Mouse (Mus musculus) spleen, postnatal 14 days (tissue): Measurements from ENCODE around the gene Mast4.

Source experiments
- DNase-seq, 2 experiments: peaks; one replicate each; pipeline ENCODE4 v3.0.0; 2021 to 2022; ENCODE audit warnings: low spot score in 2 of 2

Mast4 gene

GRCm38 (mm10) chr13:102864840-102865239, 469.5 kb downstream of the Mast4 start:
- no peak for DNase-seq

GRCm38 (mm10) chr13:102864079-102864478, 470.2 kb downstream of the Mast4 start:
- DNase-seq, result no peak

GRCm38 (mm10) chr13:102862981-102863380, 471.3 kb downstream of the Mast4 start:
- DNase-seq, result no peak

- DNase-seq, result no peak
Measured at GRCm38 (mm10) chr13:102862397-102862796, 471.9 kb downstream of the Mast4 start.

- DNase-seq, result no peak
Measured at GRCm38 (mm10) chr13:102860733-102861132, 473.6 kb downstream of the Mast4 start.

GRCm38 (mm10) chr13:102860135-102860534, 474.2 kb downstream of the Mast4 start:
- DNase-seq, result no peak

GRCm38 (mm10) chr13:102857539-102857838, 476.8 kb downstream of the Mast4 start:
- no peak for DNase-seq

- DNase-seq, result no peak
Measured at GRCm38 (mm10) chr13:102856821-102857538, 477.3 kb downstream of the Mast4 start.

GRCm38 (mm10) chr13:102852865-102853264, 481.4 kb downstream of the Mast4 start:
- no peak for DNase-seq

- no peak for DNase-seq
Measured at GRCm38 (mm10) chr13:102851253-102851652, 483.0 kb downstream of the Mast4 start.

GRCm38 (mm10) chr13:102850594-102850993, 483.7 kb downstream of the Mast4 start:
- no peak for DNase-seq

GRCm38 (mm10) chr13:102849068-102849467, 485.2 kb downstream of the Mast4 start:
- no peak for DNase-seq

GRCm38 (mm10) chr13:102846473-102846872, 487.8 kb downstream of the Mast4 start:
- DNase-seq, result no peak

- no peak for DNase-seq
Measured at GRCm38 (mm10) chr13:102842715-102843114, 491.6 kb downstream of the Mast4 start.

- DNase-seq, result no peak
Measured at GRCm38 (mm10) chr13:102842237-102842636, 492.1 kb downstream of the Mast4 start.

- DNase-seq, result no peak
Measured at GRCm38 (mm10) chr13:102839741-102840482, 494.4 kb downstream of the Mast4 start.

- no peak for DNase-seq
Measured at GRCm38 (mm10) chr13:102837427-102837826, 496.9 kb downstream of the Mast4 start.

- DNase-seq, result no peak
Measured at GRCm38 (mm10) chr13:102835336-102835735, 499.0 kb downstream of the Mast4 start.

GRCm38 (mm10) chr13:102818287-102818686, 516.0 kb downstream of the Mast4 start:
- no peak for DNase-seq

GRCm38 (mm10) chr13:102816689-102817088, 517.6 kb downstream of the Mast4 start:
- no peak for DNase-seq

- DNase-seq, result no peak
Measured at GRCm38 (mm10) chr13:102815158-102815557, 519.1 kb downstream of the Mast4 start.

GRCm38 (mm10) chr13:102811129-102811832, 523.0 kb downstream of the Mast4 start:
- no peak for DNase-seq

- DNase-seq, result no peak
Measured at GRCm38 (mm10) chr13:102806652-102807051, 527.6 kb downstream of the Mast4 start.
